Mouse (Mus musculus): ENCODE results near the gene Chp2. TPM values are rescaled to one million over a fixed set of nuclear protein-coding genes. Genes with fewer than 3 reads are reported as not detected.

Gene Chp2
- polyA plus RNA-seq, 2 experiments = 0.18 to 0.45 TPM

GRCm38 (mm10) chr7:122247254-122247864 lies 28.1 kb downstream of the Chp2 start:
- Histone ChIP-seq H3K4me3 (replicated peaks; ENCODE audit: low read length) (no peak overlapping the region), H3K4me1 (ENCODE audit: control insufficient read depth, insufficient read depth, low read length) (no peaks in the 10 kb centered on the region), H3K27me3 (ENCODE audit: control insufficient read depth, insufficient read depth, low read length) (no peaks in the 10 kb centered on the region), H3K27ac (replicated peaks; ENCODE audit: low read depth, low read length) (no peak overlapping the region), H3K9ac (ENCODE audit: low read depth, low read length, severe bottlenecking) (no peak overlapping the region), H3K36me3 (ENCODE audit: control insufficient read depth, insufficient read depth, low read length) (no peaks in the 10 kb centered on the region), H3K9me3 (ENCODE audit: control insufficient read depth, low read length) (no peaks in the 10 kb centered on the region), H3K4me2 (replicated peaks; ENCODE audit: low read depth, low read length, severe bottlenecking) (no peak overlapping the region)
- ATAC-seq (ENCODE audit: low FRiP score, low read depth) (no peak), DNase-seq (ENCODE audit: low spot score) (no peak)
- TF ChIP-seq POLR2A (IDR thresholded peaks at IDR 0.05; ENCODE audit: borderline replicate concordance, extremely low read depth, insufficient read depth, insufficient read length) = no peak
- WGBS = 68% methylated on average over 10 of the region's 10 CpGs

- H3K4me2 ChIP-seq (replicated peaks; ENCODE audit: low read depth, low read length, severe bottlenecking) = no peak overlapping the region
- no peak for ATAC-seq (ENCODE audit: low FRiP score, low read depth)
- no peak for DNase-seq (ENCODE audit: low spot score)
- TF ChIP-seq POLR2A (IDR thresholded peaks at IDR 0.05; ENCODE audit: borderline replicate concordance, extremely low read depth, insufficient read depth, insufficient read length) = no peak
- H3K4me3 ChIP-seq (replicated peaks; ENCODE audit: low read length) = no peak overlapping the region
- no peaks in the 10 kb centered on the region for H3K36me3 ChIP-seq (ENCODE audit: control insufficient read depth, insufficient read depth, low read length)
- no peaks in the 10 kb centered on the region for H3K4me1 ChIP-seq (ENCODE audit: control insufficient read depth, insufficient read depth, low read length)
- WGBS = 85% methylated on average over 9 of the region's 9 CpGs
- no peak overlapping the region for H3K9ac ChIP-seq (ENCODE audit: low read depth, low read length, severe bottlenecking)
- no peak overlapping the region for H3K27ac ChIP-seq (replicated peaks; ENCODE audit: low read depth, low read length)
- H3K9me3 ChIP-seq (ENCODE audit: control insufficient read depth, low read length) = no peaks in the 10 kb centered on the region
- H3K27me3 ChIP-seq (ENCODE audit: control insufficient read depth, insufficient read depth, low read length) = no peaks in the 10 kb centered on the region
Measured at GRCm38 (mm10) chr7:122249321-122249821, 30.1 kb downstream of the Chp2 start.

- H3K9me3 ChIP-seq (ENCODE audit: control insufficient read depth, low read length) = no peaks in the 10 kb centered on the region
- no peak overlapping the region for H3K4me2 ChIP-seq (replicated peaks; ENCODE audit: low read depth, low read length, severe bottlenecking)
- ATAC-seq (ENCODE audit: low FRiP score, low read depth) = 0 out of 2 replicates have a peak, but pooled peaks have one; percentile 41
- H3K4me3 ChIP-seq (replicated peaks; ENCODE audit: low read length) = no peak overlapping the region
- H3K4me1 ChIP-seq (ENCODE audit: control insufficient read depth, insufficient read depth, low read length) = no peaks in the 10 kb centered on the region
- H3K27me3 ChIP-seq (ENCODE audit: control insufficient read depth, insufficient read depth, low read length) = no peaks in the 10 kb centered on the region
- H3K9ac ChIP-seq (ENCODE audit: low read depth, low read length, severe bottlenecking) = no peak overlapping the region
- DNase-seq (ENCODE audit: low spot score) = peak; percentile 63
- 28% methylated on average over 21 of the region's 21 CpGs for WGBS
- no peak for TF ChIP-seq POLR2A (IDR thresholded peaks at IDR 0.05; ENCODE audit: borderline replicate concordance, extremely low read depth, insufficient read depth, insufficient read length)
- H3K27ac ChIP-seq (replicated peaks; ENCODE audit: low read depth, low read length) = no peak overlapping the region
- no peaks in the 10 kb centered on the region for H3K36me3 ChIP-seq (ENCODE audit: control insufficient read depth, insufficient read depth, low read length)
Measured at GRCm38 (mm10) chr7:122251197-122252011, 32.1 kb downstream of the Chp2 start.

- H3K4me3 ChIP-seq (replicated peaks; ENCODE audit: low read length) = no peak overlapping the region
- TF ChIP-seq POLR2A (IDR thresholded peaks at IDR 0.05; ENCODE audit: borderline replicate concordance, extremely low read depth, insufficient read depth, insufficient read length) = no peak
- DNase-seq (ENCODE audit: low spot score) (no peak), ATAC-seq (ENCODE audit: low FRiP score, low read depth) (no peak)
- WGBS = 82% methylated on average over 7 of the region's 7 CpGs
- no peak overlapping the region for H3K27ac ChIP-seq (replicated peaks; ENCODE audit: low read depth, low read length)
- no peak overlapping the region for H3K4me2 ChIP-seq (replicated peaks; ENCODE audit: low read depth, low read length, severe bottlenecking)
- H3K4me1 ChIP-seq (ENCODE audit: control insufficient read depth, insufficient read depth, low read length) = no peaks in the 10 kb centered on the region
- no peaks in the 10 kb centered on the region for H3K9me3 ChIP-seq (ENCODE audit: control insufficient read depth, low read length)
- H3K36me3 ChIP-seq (ENCODE audit: control insufficient read depth, insufficient read depth, low read length) = no peaks in the 10 kb centered on the region
- H3K27me3 ChIP-seq (ENCODE audit: control insufficient read depth, insufficient read depth, low read length) = no peaks in the 10 kb centered on the region
- no peak overlapping the region for H3K9ac ChIP-seq (ENCODE audit: low read depth, low read length, severe bottlenecking)
Measured at GRCm38 (mm10) chr7:122256722-122257121, 37.4 kb downstream of the Chp2 start.

GRCm38 (mm10) chr7:122258521-122258920 lies 39.2 kb downstream of the Chp2 start:
- Histone ChIP-seq H3K27me3 (ENCODE audit: control insufficient read depth, insufficient read depth, low read length) (no peaks in the 10 kb centered on the region), H3K36me3 (ENCODE audit: control insufficient read depth, insufficient read depth, low read length) (no peaks in the 10 kb centered on the region), H3K4me3 (replicated peaks; ENCODE audit: low read length) (no peak overlapping the region), H3K27ac (replicated peaks; ENCODE audit: low read depth, low read length) (no peak overlapping the region), H3K4me1 (ENCODE audit: control insufficient read depth, insufficient read depth, low read length) (no peaks in the 10 kb centered on the region), H3K4me2 (replicated peaks; ENCODE audit: low read depth, low read length, severe bottlenecking) (no peak overlapping the region), H3K9me3 (ENCODE audit: control insufficient read depth, low read length) (no peaks in the 10 kb centered on the region), H3K9ac (ENCODE audit: low read depth, low read length, severe bottlenecking) (no peak overlapping the region)
- DNase-seq (ENCODE audit: low spot score) (no peak), ATAC-seq (ENCODE audit: low FRiP score, low read depth) (no peak)
- 80% methylated on average over 4 of the region's 4 CpGs for WGBS
- no peak for TF ChIP-seq POLR2A (IDR thresholded peaks at IDR 0.05; ENCODE audit: borderline replicate concordance, extremely low read depth, insufficient read depth, insufficient read length)
